Mouse (Mus musculus): Measurements from ENCODE around the gene Slc18a3.

DNA sequence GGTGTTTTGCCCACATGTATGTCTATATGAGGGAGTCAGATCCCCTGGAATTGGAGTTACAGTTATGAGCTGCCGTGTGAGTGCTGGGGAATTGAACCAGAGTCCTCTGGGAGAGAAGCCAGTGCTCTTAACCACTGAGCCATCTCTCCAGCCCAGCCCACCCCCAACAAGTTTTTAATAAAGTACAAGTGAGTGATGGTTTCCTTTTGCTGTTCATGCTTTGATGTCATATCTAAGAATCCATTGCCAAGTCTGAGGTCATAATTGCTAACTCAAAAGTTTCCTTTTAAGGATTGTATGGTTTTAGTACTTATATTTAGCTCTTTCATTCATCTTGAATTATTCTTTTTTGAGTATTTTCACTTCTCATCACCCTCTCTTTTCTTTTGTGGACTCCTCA lies 39.2 kb upstream of the Slc18a3 start:
- no peak for TF ChIP-seq POLR2A (IDR thresholded peaks at IDR 0.05; ENCODE audit: low read depth, low read length)
- no peak for TF ChIP-seq CTCF (IDR thresholded peaks at IDR 0.05; ENCODE audit: extremely low read depth, insufficient read length, insufficient replicate concordance, low read depth, low read length)
